Mouse (Mus musculus): ENCODE measurements around the gene Grtp1.

Gene Grtp1

DNA sequence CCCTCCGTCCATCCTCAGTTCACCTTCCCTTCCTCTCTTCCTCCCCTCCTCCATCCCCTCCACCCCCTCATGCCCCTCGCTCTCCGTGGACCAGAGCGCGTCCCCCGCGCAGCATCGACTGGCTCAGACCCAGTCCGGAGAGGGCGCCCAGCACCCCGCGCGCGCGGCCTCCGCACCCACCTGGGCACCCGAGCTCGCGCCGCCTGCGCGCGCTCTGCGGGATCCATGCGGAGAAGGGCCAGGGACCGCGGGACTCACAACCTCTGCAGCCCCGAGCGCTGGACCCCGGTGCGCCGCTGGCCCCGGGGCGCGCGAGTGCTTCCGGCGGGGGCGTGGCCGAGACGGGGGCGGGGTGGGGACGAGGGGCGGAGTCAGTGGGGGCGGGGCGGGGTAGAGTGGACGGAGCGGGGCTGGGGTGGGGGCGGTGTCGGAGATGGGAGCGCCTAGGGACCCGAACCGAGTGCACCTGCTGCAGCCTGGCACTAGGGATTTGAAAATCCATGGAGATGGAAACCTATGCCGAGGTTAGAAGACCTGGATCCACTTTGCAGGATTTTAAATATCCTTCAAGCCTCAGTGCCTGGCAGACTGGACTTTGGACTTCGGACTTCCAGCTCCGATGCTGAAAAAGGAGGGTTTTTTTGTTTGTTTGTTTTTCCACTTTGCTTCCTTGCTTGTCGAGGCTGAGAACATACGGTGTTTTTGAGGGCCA lies at the start of gene Grtp1:
TSS of gene Grtp1 (minus strand) at position 320 of the 712 bp plus-strand sequence.
- DNase-seq (ENCODE audit: low read depth), result no peak

DNA sequence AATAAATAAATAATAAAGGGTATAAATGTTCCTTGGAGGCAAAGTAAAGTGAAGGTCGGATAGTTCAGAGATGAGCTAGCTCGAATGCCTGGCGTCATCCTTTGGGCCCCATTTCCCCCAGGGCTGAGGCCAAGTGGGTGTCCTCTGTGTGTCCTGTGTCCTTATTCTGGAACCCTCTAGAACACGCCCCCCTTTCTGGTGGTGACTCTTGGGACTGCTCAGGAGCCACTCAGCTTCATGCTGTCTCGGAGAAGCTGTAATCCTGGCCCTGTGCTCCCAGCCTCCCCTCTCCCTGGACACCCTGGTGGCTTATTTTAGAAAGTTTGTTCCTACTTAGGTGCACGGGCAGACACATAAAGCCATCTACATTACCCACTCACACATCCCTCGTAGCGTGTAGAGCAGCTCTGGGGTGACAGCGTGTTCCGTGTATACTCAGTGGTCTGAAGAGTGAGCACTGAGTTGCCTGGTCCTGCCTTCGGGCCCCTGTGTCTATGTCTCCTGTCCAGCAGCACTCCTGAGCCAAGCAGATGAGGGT lies 44.0 kb upstream of the Grtp1 start:
- DNase-seq (ENCODE audit: low read depth), result no peak

DNA sequence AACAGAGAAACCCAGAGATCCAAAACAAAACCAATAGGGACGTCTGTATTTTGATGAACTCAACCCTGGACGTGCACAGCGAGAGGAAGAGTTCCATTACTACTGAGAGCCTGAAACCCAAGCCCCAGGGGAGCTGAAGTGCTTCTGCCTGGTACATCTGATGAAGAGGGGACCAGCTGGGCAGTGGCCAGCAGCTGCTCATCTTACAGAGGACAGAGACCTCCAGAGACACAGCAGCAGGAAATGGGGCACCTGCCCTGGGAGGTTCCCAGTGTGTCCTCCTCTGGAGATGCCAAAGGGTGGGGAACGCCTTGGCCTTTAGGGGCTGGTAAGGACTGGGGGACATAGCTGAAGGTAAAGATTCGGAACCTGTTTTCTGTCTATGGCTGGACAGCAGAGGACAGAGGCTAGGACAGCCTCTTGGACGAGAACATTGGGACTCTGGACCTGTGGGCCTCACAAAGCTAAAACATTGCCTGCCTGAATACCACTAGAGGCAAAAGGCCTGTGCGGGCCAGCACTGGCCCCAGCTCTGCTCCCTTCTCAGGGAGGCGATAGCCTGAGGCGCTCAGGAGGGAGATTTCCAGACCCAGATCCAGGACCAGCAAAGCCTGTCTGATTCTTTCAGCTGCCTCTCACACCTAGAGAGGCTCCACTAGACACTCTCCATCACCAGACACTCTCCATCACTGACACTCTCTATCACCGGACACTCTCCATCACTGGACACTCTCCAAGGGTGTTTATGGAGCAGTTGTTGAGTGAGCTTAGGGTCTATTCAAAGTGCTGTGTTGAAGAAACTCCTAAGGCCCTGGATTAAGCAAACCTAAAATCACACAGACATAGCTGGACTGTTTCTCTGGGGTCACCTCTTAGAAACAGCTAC lies 42.8 kb upstream of the Grtp1 start:
- no peak for DNase-seq (ENCODE audit: low read depth)

DNA sequence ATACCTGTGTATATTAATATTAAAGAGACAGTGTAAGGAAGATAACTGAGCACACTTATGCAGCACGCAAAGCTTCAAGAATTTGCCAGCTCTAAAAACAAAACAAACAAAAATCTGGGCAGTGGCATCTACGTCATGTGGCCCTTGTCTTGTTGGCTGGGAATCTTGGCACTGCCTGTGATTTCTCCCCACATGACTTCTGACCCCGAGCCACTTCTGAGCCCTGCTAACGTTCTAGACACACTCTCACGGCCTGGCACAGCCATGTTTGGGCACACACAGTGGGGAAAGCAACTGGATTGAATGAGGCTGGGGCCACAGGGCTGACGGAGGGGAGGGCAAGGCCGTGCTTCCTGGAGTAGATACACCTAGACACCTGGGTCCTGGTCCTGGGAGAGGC lies 40.3 kb upstream of the Grtp1 start:
- DNase-seq (ENCODE audit: low read depth), result no peak

DNA sequence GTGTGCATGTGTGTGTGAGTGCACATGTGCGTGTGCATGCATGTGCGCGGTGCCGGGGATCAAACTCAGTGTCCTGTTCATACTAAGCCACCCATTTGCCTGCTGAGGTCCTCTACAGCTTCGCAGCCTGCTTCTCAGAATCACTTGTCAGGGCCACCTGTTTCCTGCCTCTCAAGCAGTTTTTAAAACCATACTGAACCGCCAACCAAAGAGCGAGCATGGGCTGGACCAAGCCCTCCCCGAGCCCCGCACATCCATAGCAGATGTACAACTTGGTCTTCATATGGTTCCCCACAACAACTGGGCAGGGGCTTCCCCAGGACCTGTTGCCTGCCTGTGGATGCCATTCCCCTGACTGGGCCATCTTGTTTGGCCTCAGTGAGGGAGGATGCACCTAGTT lies 39.6 kb upstream of the Grtp1 start:
- DNase-seq (ENCODE audit: low read depth), result no peak

DNA sequence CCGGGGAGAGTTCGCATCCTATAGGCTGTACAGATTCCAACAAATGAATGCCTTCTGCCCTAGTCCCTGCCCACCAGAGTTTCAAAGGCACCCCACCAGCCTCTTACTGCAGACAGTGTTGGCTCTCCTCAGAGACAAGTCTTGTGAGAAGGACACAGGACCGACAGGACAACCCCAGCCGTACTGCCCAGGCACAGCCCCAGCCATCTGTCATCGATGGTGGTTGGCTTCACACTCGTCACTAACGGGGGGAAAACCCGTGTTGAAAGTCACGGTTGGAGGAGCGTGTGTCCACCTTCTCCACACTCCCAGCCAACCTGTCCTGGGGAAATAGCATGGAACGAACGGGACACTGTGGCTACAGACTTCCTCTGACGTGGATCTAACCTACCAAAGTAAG lies 34.4 kb upstream of the Grtp1 start:
- DNase-seq (ENCODE audit: low read depth), result no peak

DNA sequence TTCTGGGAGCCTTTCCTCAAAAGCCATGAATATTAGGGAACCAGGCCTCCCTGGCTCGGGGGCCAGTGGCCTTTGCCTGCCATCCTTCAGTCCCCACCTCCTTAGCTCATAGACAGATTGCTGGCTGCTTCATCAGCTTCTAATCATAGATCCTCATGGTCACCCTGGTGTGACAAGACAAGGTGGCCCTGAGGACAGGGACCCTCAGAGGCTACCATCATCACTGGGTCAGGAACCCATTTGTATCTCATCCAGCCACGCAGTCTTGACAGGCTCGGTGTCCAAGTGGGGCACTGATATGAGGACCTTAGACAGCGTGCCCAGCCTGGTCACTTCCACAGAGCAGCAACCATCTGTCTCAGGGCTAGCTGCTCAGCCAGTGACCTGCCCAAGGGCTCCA lies 30.1 kb upstream of the Grtp1 start:
- no peak for DNase-seq (ENCODE audit: low read depth)

DNA sequence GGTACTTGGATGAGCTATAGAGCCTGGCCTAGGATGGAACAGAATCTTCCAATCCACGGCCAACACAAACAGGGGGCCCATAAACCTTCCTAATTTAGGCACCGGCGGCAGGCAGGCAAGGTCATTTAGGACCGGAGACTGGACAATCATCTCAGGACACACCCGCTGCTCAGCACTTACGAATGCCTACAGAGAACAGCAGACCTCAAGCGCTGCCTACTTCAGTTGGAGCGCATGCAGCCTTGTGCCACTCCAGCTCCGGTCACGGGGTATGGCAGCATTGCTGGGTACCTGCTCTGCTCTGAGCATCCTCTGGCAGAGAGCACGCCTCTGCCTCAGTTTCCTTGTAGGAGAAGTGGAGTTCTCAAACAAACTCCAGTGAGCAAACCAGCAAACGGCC lies 29.4 kb upstream of the Grtp1 start:
- DNase-seq (ENCODE audit: low read depth), result no peak

DNA sequence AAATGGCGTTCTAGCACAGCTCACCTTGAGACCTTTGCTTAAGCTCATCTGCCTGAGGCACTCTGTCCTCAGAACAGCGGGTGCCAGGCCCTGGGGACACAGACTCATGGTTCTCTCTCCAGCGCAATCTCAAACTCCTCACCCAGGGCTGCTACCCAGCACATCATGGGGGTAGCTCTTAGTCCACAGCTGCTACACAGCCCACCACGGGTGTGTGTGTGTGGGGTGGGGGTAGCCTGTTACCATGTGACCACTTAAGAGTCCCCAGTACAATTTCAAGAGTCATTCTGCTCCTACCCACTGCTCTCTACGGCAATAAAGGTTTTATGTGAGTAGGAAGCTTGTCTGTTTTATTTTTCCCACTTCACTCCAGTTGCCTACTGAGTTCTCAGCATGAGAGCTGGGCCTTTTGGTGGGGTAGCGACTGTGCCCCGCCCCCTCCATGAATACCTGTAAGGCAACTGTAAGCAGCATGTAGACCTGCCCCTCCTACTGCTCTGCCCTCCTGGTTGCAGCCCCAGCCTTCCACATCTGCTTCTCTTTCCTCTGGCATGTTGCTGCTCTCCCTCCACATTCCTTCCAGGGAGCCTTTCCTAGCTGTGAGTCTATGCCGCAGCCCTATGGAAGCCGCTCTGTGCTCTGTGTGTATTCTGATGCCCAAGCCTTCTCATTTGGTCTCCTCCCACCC lies 28.6 kb upstream of the Grtp1 start:
- no peak for DNase-seq (ENCODE audit: low read depth)

DNA sequence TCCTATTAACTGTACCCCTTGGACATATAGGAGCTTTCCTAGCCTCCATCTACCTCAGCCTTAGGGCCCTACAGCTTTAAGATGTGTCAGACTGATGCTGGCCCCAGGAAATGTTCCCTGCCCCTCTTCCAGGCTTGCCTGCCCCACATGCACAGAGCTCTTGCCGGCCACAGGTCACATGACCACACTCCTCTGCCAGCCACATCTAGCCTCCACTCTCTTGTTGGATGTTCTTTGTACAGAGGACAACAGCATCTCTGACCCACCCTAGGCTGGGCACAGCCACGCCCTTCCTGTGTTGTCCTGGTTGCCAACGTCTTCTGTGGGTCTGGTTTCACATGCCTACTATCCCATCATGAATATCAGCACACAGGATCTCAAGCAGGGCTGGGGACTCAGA lies 26.8 kb upstream of the Grtp1 start:
- no peak for DNase-seq (ENCODE audit: low read depth)

DNA sequence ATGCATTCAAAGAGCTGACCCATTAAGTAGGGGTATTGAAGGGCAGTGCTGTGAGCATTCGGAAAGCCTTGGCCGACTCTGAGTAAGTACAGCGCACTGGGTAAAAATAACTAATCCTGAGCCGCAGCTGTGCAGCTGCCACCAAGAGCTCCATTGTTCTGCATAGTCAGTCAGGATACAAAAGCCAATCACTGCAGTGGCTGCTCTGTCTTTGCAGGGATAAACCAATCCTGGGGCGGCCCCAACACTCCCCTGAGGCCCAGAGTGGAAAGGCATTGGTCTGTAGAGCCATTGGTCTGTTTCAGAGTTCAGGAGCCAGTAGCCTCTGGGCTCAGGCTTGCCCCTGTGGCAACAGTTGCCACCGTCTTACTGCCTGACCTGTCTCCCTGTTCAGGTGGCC lies 25.9 kb upstream of the Grtp1 start:
- DNase-seq (ENCODE audit: low read depth), result no peak

DNA sequence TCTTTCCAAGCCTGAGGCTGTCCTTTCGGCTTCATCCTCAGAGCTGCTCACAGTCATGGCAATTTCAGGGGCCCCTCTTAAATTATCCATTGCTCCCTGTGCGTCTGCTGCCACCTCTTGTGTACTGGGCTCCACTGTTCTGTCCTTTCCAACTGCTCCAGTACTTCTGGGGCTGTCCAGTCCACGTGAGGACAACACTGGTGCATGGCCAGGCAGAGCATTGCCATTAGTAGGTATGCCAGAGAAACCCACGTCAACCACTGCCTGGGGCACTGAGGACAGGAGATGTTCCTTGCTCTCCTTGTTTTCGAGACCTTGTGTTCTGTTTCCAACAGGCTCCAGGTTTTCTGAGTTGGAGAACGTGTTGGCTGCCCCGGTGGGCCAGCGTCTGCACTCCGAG lies 24.0 kb upstream of the Grtp1 start:
- no peak for DNase-seq (ENCODE audit: low read depth)

DNA sequence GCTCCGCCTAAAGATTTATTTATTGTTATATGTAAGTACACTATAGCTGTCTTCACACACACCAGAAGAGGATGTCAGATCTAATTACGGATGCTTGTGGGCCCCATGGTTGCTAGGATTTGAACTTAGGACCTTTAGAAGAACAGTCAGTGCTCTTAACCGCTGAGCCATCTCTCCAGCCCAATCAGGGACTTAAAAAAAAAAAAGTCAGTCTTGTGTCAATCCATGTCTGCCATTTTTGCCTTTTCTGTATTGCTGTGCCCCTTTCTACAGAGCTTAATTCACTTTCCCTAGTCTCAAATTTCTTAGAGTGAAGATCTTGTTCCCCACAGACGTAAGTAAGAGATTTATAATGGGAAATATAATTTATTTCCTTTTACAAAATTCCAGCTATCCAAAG lies 18.0 kb upstream of the Grtp1 start:
- DNase-seq (ENCODE audit: low read depth), result no peak

DNA sequence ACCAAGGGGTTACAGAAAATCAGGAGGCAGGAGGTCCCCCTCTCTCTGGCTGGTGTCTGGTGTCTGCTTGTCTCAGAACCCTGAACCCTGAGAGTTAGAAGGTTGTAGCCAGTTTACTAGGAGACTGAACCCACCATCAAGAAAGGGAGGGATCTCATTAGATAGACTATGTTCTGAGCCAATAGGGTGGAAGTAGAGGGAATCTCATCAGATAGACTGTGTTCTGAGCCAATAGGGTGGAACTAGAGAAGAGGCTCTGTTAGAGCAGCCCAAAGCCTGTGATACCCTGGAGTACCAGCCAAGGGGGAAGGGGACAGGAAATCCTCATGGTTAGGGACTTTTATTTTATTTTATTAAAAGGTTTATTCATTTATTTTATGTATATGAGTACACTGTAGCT lies 17.6 kb upstream of the Grtp1 start:
- no peak for DNase-seq (ENCODE audit: low read depth)

DNA sequence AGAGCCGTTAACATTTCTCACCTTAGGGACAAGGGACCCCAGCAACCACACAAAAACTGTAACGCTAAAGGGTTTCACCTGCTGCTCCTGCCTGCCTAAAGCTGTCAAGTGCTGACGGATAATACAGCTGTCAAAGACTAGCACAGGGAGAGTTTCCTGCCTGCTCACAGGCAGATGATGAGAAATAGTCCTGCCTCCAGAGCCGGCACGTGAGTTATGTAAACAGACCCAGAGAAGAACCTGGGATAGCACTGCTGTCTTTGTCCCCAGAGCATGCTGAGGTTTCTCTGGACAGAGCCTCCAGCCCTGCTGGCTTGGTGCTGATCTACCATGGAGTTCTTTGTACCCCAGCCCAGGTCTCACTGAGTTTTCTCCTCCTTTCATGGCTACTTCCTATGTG lies 16.7 kb upstream of the Grtp1 start:
- DNase-seq (ENCODE audit: low read depth), result no peak

DNA sequence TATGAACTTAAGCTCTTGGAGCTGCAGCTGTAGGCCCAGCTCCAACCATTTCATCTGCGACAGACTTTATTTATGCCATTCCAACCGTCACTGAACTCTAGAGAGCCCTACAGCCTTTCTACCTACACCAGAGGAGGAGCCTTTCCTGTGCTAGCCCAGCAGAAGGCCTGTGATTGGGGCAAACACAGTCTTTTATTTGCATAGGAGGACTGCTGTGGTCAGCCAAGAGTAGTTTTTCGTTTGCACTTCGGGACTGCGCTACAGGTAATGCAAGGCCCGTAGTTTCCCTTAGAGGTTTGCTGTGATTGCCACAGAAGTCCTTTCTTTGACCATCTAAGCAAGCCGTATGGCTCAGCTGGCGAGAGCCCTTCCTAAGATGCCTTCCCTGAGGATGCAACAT lies 16.0 kb upstream of the Grtp1 start:
- no peak for DNase-seq (ENCODE audit: low read depth)

DNA sequence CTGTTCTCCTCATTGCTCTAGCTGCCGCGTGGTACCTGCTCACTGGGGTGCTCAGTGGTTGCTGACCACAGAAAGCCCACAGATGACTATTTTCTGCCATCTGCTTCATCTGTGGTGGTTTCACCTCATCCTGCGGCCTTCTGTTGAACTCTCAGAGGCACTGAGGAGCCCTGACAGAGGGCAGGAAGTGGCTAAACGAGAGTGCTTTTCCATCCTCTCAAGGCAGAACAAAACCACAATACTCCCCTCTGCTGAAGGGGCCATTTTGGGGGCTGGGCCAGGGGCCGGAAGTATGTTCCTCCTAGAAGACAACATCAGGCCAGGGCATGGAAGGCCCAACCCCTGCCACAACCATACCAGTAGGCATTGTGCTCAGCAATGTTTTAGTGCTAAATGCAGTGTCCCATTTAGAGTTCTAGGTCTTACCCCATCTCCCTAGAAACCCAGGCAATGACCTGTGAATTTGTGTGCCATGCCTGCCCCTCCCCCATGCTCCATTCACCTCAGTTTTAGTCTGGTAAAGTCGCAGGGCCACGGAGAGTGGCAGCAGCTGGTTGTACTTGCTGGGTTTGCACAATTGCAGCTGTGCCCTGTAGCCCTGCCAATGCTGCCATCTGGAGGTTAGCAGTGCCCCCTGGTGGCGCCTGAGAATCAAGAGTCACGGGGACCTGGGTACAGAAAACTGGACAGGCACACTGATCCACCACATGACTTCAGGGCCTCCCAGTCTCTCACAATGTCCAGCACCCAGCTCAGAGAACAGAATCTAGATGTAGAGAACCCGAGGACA lies 13.3 kb upstream of the Grtp1 start:
- DNase-seq (ENCODE audit: low read depth), result peak; percentile 83

DNA sequence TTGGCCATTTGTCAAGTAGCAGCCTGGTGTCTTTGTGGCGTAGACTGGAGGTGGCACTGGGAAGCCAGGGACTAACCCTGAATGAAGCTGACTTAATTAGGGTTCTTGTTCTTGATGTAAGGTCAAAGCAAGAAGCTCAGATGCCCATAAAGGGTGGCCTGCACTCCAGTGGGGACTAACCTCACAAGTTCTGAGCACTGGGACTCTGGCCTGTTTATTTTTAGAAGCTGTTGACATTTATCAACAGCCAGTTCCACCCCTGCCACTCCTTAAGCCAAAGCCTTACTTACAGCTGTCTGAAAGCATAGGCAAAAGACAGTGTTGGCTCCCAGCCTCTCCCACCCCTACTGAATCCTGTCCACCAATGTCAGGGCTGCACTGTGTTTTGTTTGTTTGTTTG lies 9.3 kb upstream of the Grtp1 start:
- no peak for DNase-seq (ENCODE audit: low read depth)

DNA sequence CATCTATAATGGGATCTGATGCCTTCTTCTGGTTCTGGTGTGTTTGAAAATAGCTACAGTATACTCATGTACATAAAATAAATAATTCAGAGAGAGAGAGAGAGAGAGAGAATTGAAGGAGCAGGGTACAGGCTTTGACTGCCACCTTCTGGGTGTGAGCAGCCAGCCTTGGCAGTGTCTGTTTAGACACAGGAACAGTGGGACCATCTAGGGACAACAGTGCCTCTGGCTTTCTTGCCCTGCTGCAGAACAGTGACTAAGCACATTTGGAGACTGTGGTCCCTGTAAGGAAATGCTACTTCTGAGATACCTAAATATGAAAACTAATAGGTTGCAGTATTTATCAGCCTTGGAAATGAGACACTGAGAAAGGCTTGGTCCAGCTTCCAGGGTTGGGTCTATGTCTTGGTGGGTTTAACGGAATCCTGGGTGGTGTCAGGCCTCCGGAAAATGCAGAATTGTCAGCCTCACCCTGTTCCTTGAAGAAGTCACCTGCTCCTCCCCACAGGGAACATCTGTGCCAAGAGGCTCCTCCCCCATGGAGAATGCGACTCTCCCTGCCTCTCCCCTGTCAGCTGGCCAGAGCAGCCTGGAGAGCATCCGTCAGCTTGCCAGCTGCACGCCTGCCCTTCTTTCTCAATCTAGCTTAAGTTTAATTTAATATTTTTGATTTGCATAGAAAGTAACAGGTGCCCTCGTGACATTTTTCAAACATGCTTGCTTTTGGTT lies 8.4 kb upstream of the Grtp1 start:
- DNase-seq (ENCODE audit: low read depth), result no peak

DNA sequence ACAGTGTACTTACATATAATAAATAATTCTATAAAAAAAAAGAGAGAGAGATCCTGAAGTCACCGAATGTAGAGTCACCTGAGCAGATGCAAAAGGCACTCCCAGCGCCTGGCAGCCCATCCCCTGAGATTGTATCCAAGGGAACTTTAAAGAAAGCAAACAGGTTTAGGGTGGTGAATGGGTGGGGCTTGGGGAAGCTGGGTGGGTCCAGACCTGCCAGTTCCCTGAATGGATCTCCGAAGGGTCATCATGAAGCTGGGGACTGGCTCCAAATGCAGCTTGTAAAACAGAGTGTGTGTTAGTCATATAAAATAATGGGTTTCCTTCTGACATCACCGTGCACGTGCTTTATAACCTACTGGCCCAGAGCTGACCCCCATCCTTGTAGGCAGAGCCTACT lies 5.9 kb upstream of the Grtp1 start:
- DNase-seq (ENCODE audit: low read depth), result no peak

DNA sequence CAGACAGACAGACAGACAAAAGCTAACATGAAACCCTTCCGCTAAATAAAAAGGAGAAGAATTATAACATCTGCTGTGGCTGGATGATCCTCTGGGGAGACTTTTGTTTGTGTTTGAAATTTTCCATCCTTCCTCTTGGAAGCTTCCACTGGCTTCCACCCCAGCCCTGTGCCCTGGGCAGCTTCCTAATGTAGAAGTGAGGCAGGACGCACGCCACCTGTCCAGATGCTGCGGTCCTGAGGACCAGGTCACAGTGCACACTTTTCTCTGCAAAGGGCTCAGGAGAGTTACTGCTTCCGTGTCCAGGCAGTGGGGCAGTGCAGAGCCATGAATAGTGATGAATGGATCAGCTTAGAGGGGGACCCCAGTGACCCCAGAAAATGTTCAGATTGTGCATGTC lies 4.9 kb upstream of the Grtp1 start:
- no peak for DNase-seq (ENCODE audit: low read depth)

All from c-Kit-positive CD71-negative TER-119-negative erythroid progenitor cells, embryonic 14.5 days (primary cell).